In the genomic region with DNA sequence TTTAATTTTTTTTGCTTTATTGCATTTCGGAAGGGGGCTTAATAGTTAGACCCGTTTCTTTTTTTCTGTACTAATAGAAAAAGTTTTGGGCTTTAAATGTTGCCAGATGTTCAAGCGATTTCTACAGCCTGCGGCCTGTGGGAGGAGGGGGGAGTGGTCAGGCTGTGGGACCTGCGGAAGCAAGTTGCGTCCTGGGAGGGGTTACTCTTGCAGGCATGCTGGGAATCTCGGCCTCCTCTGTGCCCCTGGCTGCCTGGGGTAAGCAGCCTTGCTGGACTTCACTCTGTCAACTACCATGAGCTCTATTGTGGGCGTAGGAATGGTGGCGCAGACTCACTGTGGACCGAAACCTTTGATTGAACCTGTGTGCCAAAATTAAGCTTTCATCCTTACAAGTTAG, we compare ENCODE assay signal across 13 mouse cellular contexts. TPM values are rescaled to one million over a fixed set of nuclear protein-coding genes. Genes with fewer than 3 reads are reported as not detected.
DNase-seq lines count a peak whose midpoint lies in the region; ATAC-seq lines count a peak whose summit lies in the region.
"Had no signal": no experiment of that assay in that cellular context is flagged by ENCODE, and none has a peak within 500 bp of the region (broad histone marks: within the 10 kb centered on the region; RNA-seq: fewer than 3 reads in every experiment).

No protein-coding gene starts in this region.

- no peaks in the 10 kb centered on the region for H3K27me3 ChIP-seq in hindbrain, embryonic 11.5 days (ENCODE audit: control insufficient read depth, insufficient read depth, low read length)
- H3K27me3 ChIP-seq in hindbrain, embryonic 14.5 days (ENCODE audit: control insufficient read depth, insufficient read depth, low read length), result no peaks in the 10 kb centered on the region
- no peaks in the 10 kb centered on the region for H3K27me3 ChIP-seq in embryonic facial prominence, embryonic 12.5 days
- no peaks in the 10 kb centered on the region for H3K27me3 ChIP-seq in liver, embryonic 11.5 days (replicated peaks; ENCODE audit: control insufficient read depth, insufficient read depth, low read length)

- no peaks in the 10 kb centered on the region for H3K36me3 ChIP-seq in hindbrain, embryonic 11.5 days (ENCODE audit: control insufficient read depth, insufficient read depth, low read length)
- H3K36me3 ChIP-seq in hindbrain, embryonic 14.5 days (replicated peaks; ENCODE audit: control insufficient read depth, insufficient read depth), result no peaks in the 10 kb centered on the region
- H3K36me3 ChIP-seq in embryonic facial prominence, embryonic 12.5 days, result peaks cover 12% of the 10 kb centered on the region
- no peaks in the 10 kb centered on the region; the same call in 1 of the 2 replicates for H3K36me3 ChIP-seq in liver, embryonic 11.5 days (ENCODE audit: control insufficient read depth, insufficient read depth, low read length)

- H3K4me3 ChIP-seq in hindbrain, embryonic 11.5 days (ENCODE audit: low read depth, low read length), result no peak overlapping the region
- no peak overlapping the region for H3K4me3 ChIP-seq in hindbrain, embryonic 14.5 days (replicated peaks; ENCODE audit: low read length)
- H3K4me3 ChIP-seq in embryonic facial prominence, embryonic 12.5 days, result no peak overlapping the region
- no peak overlapping the region for H3K4me3 ChIP-seq in liver, embryonic 11.5 days (ENCODE audit: low read depth, low read length)

- ATAC-seq in hindbrain, embryonic 11.5 days (ENCODE audit: low FRiP score), result no peak
- ATAC-seq in hindbrain, embryonic 14.5 days (ENCODE audit: low FRiP score), result no peak
- ATAC-seq in embryonic facial prominence, embryonic 12.5 days (ENCODE audit: insufficient number of reproducible peaks, insufficient read depth, low FRiP score, low TSS enrichment), result no peak
- ATAC-seq in liver, embryonic 11.5 days (replicated peaks; ENCODE audit: low FRiP score), result 0 out of 2 replicates have a peak, but pooled peaks have one; percentile 34
- ATAC-seq: forebrain, embryonic 14.5 days had no signal

- H3K9me3 ChIP-seq in hindbrain, embryonic 11.5 days (ENCODE audit: control insufficient read depth, low read length), result no peaks in the 10 kb centered on the region
- no peaks in the 10 kb centered on the region for H3K9me3 ChIP-seq in hindbrain, embryonic 14.5 days (ENCODE audit: control insufficient read depth, low read length)
- no peaks in the 10 kb centered on the region for H3K9me3 ChIP-seq in embryonic facial prominence, embryonic 12.5 days
- no peaks in the 10 kb centered on the region for H3K9me3 ChIP-seq in liver, embryonic 11.5 days (ENCODE audit: control insufficient read depth, low read length)

- 40% methylated on average over 10 of the region's 10 CpGs for WGBS in hindbrain, embryonic 11.5 days
- 60% methylated on average over 10 of the region's 10 CpGs for whole genome bisulfite sequencing in hindbrain, embryonic 14.5 days
- WGBS in embryonic facial prominence, embryonic 12.5 days, result 21% methylated on average over 10 of the region's 10 CpGs
- 39% methylated on average over 10 of the region's 10 CpGs for WGBS in liver, embryonic 11.5 days

- no peak overlapping the region for H3K9ac ChIP-seq in hindbrain, embryonic 11.5 days (ENCODE audit: low read depth, low read length)
- no peak overlapping the region for H3K9ac ChIP-seq in hindbrain, embryonic 14.5 days
- no peak overlapping the region for H3K9ac ChIP-seq in embryonic facial prominence, embryonic 12.5 days
- H3K9ac ChIP-seq in liver, embryonic 11.5 days (ENCODE audit: low read depth, low read length), result no peak overlapping the region

- H3K27ac ChIP-seq in hindbrain, embryonic 11.5 days (ENCODE audit: low read depth, low read length), result no peak overlapping the region
- H3K27ac ChIP-seq in hindbrain, embryonic 14.5 days, result no peak overlapping the region
- peak overlapping the region; percentile 69; the same call in 1 of the 2 replicates for H3K27ac ChIP-seq in embryonic facial prominence, embryonic 12.5 days
- no peak overlapping the region for H3K27ac ChIP-seq in liver, embryonic 11.5 days (ENCODE audit: low read depth, low read length)

- H3K4me2 ChIP-seq in hindbrain, embryonic 11.5 days (replicated peaks; ENCODE audit: low read depth, low read length), result no peak overlapping the region
- H3K4me2 ChIP-seq in hindbrain, embryonic 14.5 days (replicated peaks), result no peak overlapping the region
- H3K4me2 ChIP-seq in embryonic facial prominence, embryonic 12.5 days (replicated peaks), result no peak overlapping the region
- H3K4me2 ChIP-seq in liver, embryonic 11.5 days, result peak overlapping the region; percentile 33; the same call in 1 of the 2 replicates

- no peaks in the 10 kb centered on the region for H3K4me1 ChIP-seq in hindbrain, embryonic 11.5 days (replicated peaks; ENCODE audit: control insufficient read depth, insufficient read depth, low read length)
- no peaks in the 10 kb centered on the region for H3K4me1 ChIP-seq in hindbrain, embryonic 14.5 days (replicated peaks; ENCODE audit: control insufficient read depth, insufficient read depth, low read length)
- peaks cover 33% of the 10 kb centered on the region for H3K4me1 ChIP-seq in embryonic facial prominence, embryonic 12.5 days
- H3K4me1 ChIP-seq in liver, embryonic 11.5 days (replicated peaks; ENCODE audit: control insufficient read depth, insufficient read depth, low read length), result peaks cover 10% of the 10 kb centered on the region

- DNase-seq in hindbrain, embryonic 11.5 days (ENCODE audit: low spot score), result peak; percentile 38
- DNase-seq in hindbrain, embryonic 14.5 days (ENCODE audit: low spot score), result no peak
- peak; percentile 58 for DNase-seq in WW6 (ENCODE audit: low read depth, low spot score)
- no peak for DNase-seq in liver, embryonic 11.5 days (ENCODE audit: low spot score)
- DNase-seq in thymus, postnatal 14 days, result no peak
- no peak for DNase-seq in left cerebral cortex, adult 9 months (ENCODE audit: low spot score in 2 of 2)
- DNase-seq in adrenal gland, postnatal 25 days, result no peak
- DNase-seq: adrenal gland, postnatal 36 days; cerebellum, adult 8-10 months; kidney, adult 18-20 months; thymus, adult 2 months had no signal

RNA-seq across cellular contexts. Expression of gene Epb41l2, which starts 22.4 kb away (rescaled TPM):
- 42.4 and 47.1 TPM in 2 replicates for polyA plus RNA-seq in hindbrain, embryonic 11.5 days (2014; fragmentation: Nextera tagmentation; extraction: Ambion mirVana)
- polyA plus RNA-seq in hindbrain, embryonic 14.5 days (2014; fragmentation: Nextera tagmentation; extraction: Ambion mirVana), result 31.0 and 32.6 TPM in 2 replicates
- polyA plus RNA-seq in embryonic facial prominence, embryonic 12.5 days (2016; fragmentation: Nextera tagmentation; extraction: Ambion mirVana), result 89.3 and 96.7 TPM in 2 replicates
- polyA plus RNA-seq in liver, embryonic 11.5 days (2014; fragmentation: Nextera tagmentation; extraction: Ambion mirVana), result 29.6 and 31.1 TPM in 2 replicates
- 70.7 and 82.6 TPM in 2 replicates for total RNA-seq in adrenal gland, postnatal 25 days (2021)

Comparison
In these comparisons a context has a peak if more than half of its experiments do, and no peak if none do; other contexts are left out.
1. DNase-seq: peak in hindbrain, embryonic 11.5 days (single experiment) and WW6 (single experiment); none in hindbrain, embryonic 14.5 days (single experiment), liver, embryonic 11.5 days (single experiment), thymus, postnatal 14 days (single experiment), left cerebral cortex, adult 9 months (0 of 2) and adrenal gland, postnatal 25 days (single experiment).